Mouse (Mus musculus) midbrain, postnatal 0 days (tissue): ENCODE measurements around the gene Parvg. TPM values are rescaled to one million over a fixed set of nuclear protein-coding genes. Genes with fewer than 3 reads are reported as not detected.

Source experiments
- ATAC-seq: fragments of 200-750 bp; cut with Nextera tagmentation; 2 replicates; pipeline ENCODE4 v1.8.0; 2017; ENCODE audit warnings: moderate number of reproducible peaks, mild to moderate bottlenecking, moderate TSS enrichment, moderate library complexity; ENCODE audit not compliant: low FRiP score
- DNase-seq: peaks from one replicate; pipeline ENCODE4 v3.0.0-alpha.2; 2015; ENCODE audit warnings: low spot score
- H3K27ac ChIP-seq: fragments of 300-500 bp; sonication (generic); 2 replicates; pipeline ENCODE4 v1.5.1; 2014; ENCODE audit warnings: low read depth, mild to moderate bottlenecking, low read length, mixed read lengths
- H3K27me3 ChIP-seq: fragments of 300-500 bp; sonication (generic); 2 replicates; pipeline ENCODE4 v1.6.1; 2014; ENCODE audit warnings: low read length, control low read depth, mixed read lengths; ENCODE audit not compliant: insufficient read depth
- H3K36me3 ChIP-seq: fragments of 300-500 bp; sonication (generic); 2 replicates; pipeline ENCODE4 v1.6.1; 2014; ENCODE audit warnings: low read length, control low read depth, mixed read lengths; ENCODE audit not compliant: insufficient read depth
- H3K4me1 ChIP-seq: fragments of 300-500 bp; sonication (generic); 2 replicates; pipeline ENCODE4 v1.6.1; 2014; ENCODE audit warnings: mild to moderate bottlenecking, control low read depth, antibody characterized with exemption, low read length, mixed read lengths; ENCODE audit not compliant: insufficient read depth
- H3K4me2 ChIP-seq: fragments of 300-500 bp; sonication (generic); 2 replicates; pipeline ENCODE4 v1.6.1; 2014; ENCODE audit warnings: low read depth, mild to moderate bottlenecking, low read length, mixed read lengths; ENCODE audit not compliant: poor library complexity, severe bottlenecking
- H3K4me3 ChIP-seq: fragments of 300-500 bp; sonication (generic); 2 replicates; pipeline ENCODE4 v1.5.1; 2014; ENCODE audit warnings: low read depth, mild to moderate bottlenecking, low read length, moderate library complexity
- H3K9ac ChIP-seq: fragments of 300-500 bp; sonication (generic); replicated peaks from 2 replicates; pipeline ENCODE4 v1.6.1; 2014; ENCODE audit warnings: mild to moderate bottlenecking, low read length, moderate library complexity, mixed read lengths; ENCODE audit not compliant: poor library complexity, severe bottlenecking
- H3K9me3 ChIP-seq: fragments of 300-500 bp; sonication (generic); 2 replicates; pipeline ENCODE4 v1.6.1; 2016; ENCODE audit warnings: low read length, control low read depth
- CTCF ChIP-seq: IDR thresholded peaks from 2 replicates; pipeline ENCODE4 v1.5.1; 2016; ENCODE audit warnings: antibody characterized with exemption, mild to moderate bottlenecking
- WGBS: fragments of 180-500 bp; shearing (Covaris S2); extraction: QIAGEN DNeasy Blood & Tissue Kit; methylation state at CpG from one replicate; pipeline ENCODE4 v1.1.7; 2014; 5-methylcytosine and 5-hydroxymethylcytosine counted together
- polyA plus RNA-seq: library from polyadenylated mRNA; unstranded; fragments of >200 nt; fragmentation: Nextera tagmentation; extraction: Ambion mirVana; gene quantifications from 2 replicates; pipeline ENCODE4 v1.2.1, GENCODE M21; 2015
- total RNA-seq: library from RNA; depleted of rRNA; stranded (reverse); fragments of >200 nt; gene quantifications from 2 replicates; pipeline ENCODE4 v1.2.3, GENCODE M21; 2014

Parvg gene
- total and polyA plus RNA-seq, 2 experiments from 2014 or later: 1.7 TPM

GRCm38 (mm10) chr15:84351915-84352844, 28.4 kb downstream of the Parvg start:
- H3K9ac ChIP-seq: no peak overlapping the region
- DNase-seq (peak; percentile 70), ATAC-seq (no peak)
- H3K4me1 ChIP-seq: no peaks in the 10 kb centered on the region
- H3K4me3 ChIP-seq: no peak overlapping the region
- TF ChIP-seq CTCF: no peak
- no peaks in the 10 kb centered on the region for H3K36me3 ChIP-seq
- no peak overlapping the region for H3K4me2 ChIP-seq
- no peak overlapping the region for H3K27ac ChIP-seq
- H3K9me3 ChIP-seq: 0 out of 2 replicates have a peak, but pooled peaks cover 3% of the 10 kb centered on the region
- H3K27me3 ChIP-seq: no peaks in the 10 kb centered on the region
- 60% methylated on average over 21 of the region's 21 CpGs for WGBS

DNA sequence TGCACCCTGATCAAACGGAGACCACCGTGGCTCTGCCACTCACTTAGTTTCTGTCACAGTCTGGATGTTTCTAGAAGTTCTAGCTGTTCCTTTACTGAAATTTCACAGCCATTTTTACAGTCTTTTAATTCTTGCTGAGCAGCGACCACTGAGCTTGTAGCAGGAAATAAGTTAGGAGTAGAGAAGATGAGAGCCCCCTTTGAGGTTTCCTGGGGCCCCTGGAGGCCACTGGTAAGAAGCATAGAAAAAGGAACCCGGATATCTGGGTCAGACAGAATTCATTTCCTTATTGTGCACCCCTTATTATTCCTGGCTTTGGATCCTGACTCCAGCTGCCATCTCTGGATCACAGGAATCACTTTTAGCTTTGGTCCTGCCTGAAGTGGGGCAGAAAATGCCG, 31.3 kb downstream of the Parvg start:
- Histone ChIP-seq H3K4me3 (no peak overlapping the region), H3K9ac (no peak overlapping the region), H3K9me3 (no peaks in the 10 kb centered on the region), H3K4me2 (no peak overlapping the region), H3K4me1 (no peaks in the 10 kb centered on the region), H3K27me3 (no peaks in the 10 kb centered on the region), H3K36me3 (no peaks in the 10 kb centered on the region), H3K27ac (no peak overlapping the region)
- no peak for ATAC-seq
- no peak for TF ChIP-seq CTCF
- WGBS: 60% methylated on average over 5 of the region's 5 CpGs
- no peak for DNase-seq

GRCm38 (mm10) chr15:84364746-84365145, 40.9 kb downstream of the Parvg start:
- no peaks in the 10 kb centered on the region for H3K4me1 ChIP-seq
- WGBS: 85% methylated on average over 3 of the region's 3 CpGs
- H3K9ac ChIP-seq: no peak overlapping the region
- no peaks in the 10 kb centered on the region for H3K9me3 ChIP-seq
- no peaks in the 10 kb centered on the region for H3K27me3 ChIP-seq
- H3K36me3 ChIP-seq: no peaks in the 10 kb centered on the region
- H3K4me3 ChIP-seq: no peak overlapping the region
- no peak overlapping the region for H3K4me2 ChIP-seq
- DNase-seq: no peak
- no peak for TF ChIP-seq CTCF
- no peak overlapping the region for H3K27ac ChIP-seq
- no peak for ATAC-seq

DNA sequence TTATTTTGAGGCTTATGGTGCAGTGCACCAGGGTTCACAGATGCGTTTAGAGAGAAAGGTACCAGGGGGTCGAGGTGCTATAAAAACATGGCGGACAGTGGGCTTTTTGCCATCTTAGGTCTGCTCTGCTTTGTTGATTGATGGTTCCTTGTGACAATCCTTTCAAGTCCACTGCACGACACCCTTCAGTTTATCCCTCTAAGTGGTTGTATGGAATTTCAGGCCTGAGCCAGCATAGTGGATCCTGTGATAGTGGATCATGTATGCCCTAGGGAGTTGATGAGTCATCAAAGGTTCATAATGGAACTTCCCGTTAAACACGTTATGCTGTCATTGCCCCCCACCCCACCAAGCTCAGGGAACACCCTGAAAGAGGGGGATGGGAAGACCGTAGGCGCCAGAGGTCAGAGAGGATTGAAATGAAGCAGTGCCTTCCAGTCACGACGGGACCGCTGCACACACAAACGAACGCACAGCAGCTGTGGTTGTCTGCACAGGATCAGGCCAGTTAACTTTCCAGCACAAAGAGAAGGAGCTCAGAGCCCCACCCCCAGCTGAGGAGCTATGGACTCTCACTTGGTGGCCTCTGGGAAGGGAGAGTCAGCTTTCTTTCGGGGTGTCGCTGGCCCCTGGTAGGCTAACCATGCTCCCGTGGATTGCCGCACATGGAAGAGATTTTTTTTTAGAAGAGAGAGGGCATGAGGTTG, 42.0 kb downstream of the Parvg start:
- Histone ChIP-seq H3K4me2 (no peak overlapping the region), H3K36me3 (no peaks in the 10 kb centered on the region), H3K27me3 (no peaks in the 10 kb centered on the region), H3K27ac (no peak overlapping the region), H3K9ac (no peak overlapping the region), H3K9me3 (no peaks in the 10 kb centered on the region), H3K4me3 (no peak overlapping the region), H3K4me1 (no peaks in the 10 kb centered on the region)
- DNase-seq (no peak), ATAC-seq (no peak)
- no peak for TF ChIP-seq CTCF
- 68% methylated on average over 17 of the region's 17 CpGs for WGBS

DNA sequence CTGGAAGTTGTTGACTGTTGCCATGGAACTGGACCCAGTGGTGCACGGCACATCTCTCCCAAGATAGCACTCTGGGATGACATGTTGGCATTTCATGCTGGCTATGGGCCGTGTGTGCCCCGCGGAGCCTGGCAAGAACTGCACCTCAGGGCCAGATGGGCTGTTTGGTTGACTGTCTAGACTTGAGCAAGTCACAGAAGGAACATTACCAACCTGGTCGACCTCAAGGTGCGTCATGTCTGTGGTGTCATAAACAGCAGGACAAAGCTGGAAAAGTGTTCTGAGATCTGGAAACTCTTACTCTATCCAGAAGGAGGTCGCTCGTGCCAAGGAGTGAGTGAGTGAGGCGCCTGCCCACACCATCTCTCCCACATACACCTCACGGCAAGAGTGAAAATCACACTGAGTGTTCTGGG, 42.8 kb downstream of the Parvg start:
- no peak overlapping the region for H3K4me2 ChIP-seq
- no peaks in the 10 kb centered on the region for H3K4me1 ChIP-seq
- H3K4me3 ChIP-seq: no peak overlapping the region
- no peaks in the 10 kb centered on the region for H3K36me3 ChIP-seq
- no peak for TF ChIP-seq CTCF
- H3K9me3 ChIP-seq: no peaks in the 10 kb centered on the region
- no peak overlapping the region for H3K9ac ChIP-seq
- H3K27me3 ChIP-seq: no peaks in the 10 kb centered on the region
- DNase-seq (peak; percentile 61), ATAC-seq (no peak)
- WGBS: 85% methylated on average over 10 of the region's 10 CpGs
- H3K27ac ChIP-seq: no peak overlapping the region

DNA sequence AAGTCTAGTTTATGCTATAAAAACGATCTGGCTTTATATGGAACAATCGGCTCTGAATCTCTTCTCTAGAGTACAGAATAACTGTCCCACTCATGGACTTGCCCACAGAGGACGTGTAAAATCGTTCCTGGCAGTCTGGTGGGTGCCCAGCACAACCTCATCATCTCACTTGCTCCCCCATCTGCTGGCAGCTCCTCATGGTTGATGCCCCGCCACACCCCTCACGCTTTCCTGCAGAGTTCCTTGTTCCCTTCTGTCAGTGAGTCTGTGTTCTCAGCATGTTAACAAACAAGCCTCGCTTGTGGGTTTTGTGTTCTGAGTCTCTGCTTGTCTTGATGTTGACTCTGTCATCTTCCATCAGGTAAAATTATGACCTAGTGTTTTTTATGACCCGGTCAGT, 43.6 kb downstream of the Parvg start:
- no peak overlapping the region for H3K9ac ChIP-seq
- DNase-seq (no peak), ATAC-seq (no peak)
- H3K9me3 ChIP-seq: no peaks in the 10 kb centered on the region
- H3K4me3 ChIP-seq: no peak overlapping the region
- TF ChIP-seq CTCF: no peak
- H3K4me1 ChIP-seq: no peaks in the 10 kb centered on the region
- H3K27me3 ChIP-seq: no peaks in the 10 kb centered on the region
- 78% methylated on average over 8 of the region's 8 CpGs for WGBS
- no peak overlapping the region for H3K4me2 ChIP-seq
- H3K36me3 ChIP-seq: no peaks in the 10 kb centered on the region
- H3K27ac ChIP-seq: no peak overlapping the region
